10 mouse cellular contexts compared by ENCODE assay signal in the genomic region with DNA sequence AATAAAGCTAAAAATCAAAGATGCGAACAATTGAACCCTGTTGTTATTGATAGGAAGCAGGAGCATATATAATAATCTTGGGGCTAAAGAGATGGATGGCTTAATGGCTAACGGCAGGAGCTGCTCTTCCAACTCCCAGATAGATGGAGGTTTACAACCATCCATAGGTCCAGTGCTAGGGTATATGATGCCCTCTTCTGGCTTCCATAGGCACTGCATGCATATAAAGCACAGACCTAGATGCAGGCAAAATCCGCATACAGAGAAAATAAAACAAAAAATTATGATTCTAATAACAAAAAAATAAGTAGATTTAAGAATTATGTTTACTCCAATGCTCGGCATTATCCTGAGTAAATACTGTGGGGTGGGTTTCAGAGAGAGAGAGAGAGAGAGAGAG. TPM values are rescaled to one million over a fixed set of nuclear protein-coding genes. Genes with fewer than 3 reads are reported as not detected.
DNase-seq lines count a peak whose midpoint lies in the region; ATAC-seq and TF ChIP-seq lines count a peak whose summit lies in the region.
"Had no signal": no experiment of that assay in that cellular context is flagged by ENCODE, and none has a peak within 500 bp of the region (broad histone marks: within the 10 kb centered on the region; RNA-seq: fewer than 3 reads in every experiment).

No protein-coding gene starts in this region.

- H3K4me2 ChIP-seq in forebrain, embryonic 12.5 days = no peak overlapping the region
- no peak overlapping the region for H3K4me2 ChIP-seq in limb, embryonic 11.5 days (ENCODE audit: low read depth, severe bottlenecking)
- no peak overlapping the region for H3K4me2 ChIP-seq in intestine, embryonic 16.5 days (ENCODE audit: low read depth, low read length)
- H3K4me2 ChIP-seq: heart, embryonic 13.5 days; stomach, embryonic 15.5 days had no signal

- in situ Hi-C loops in Patski (cut with MboI; ENCODE audit: low pct_unique_long_range_greater_than_20kb) = loop anchor here (5.0 kb wide), 1 partner anchor 164 kb away; no protein-coding TSS in a partner anchor

- no peak overlapping the region for H3K4me3 ChIP-seq in forebrain, embryonic 12.5 days (replicated peaks)
- no peak overlapping the region for H3K4me3 ChIP-seq in forebrain, embryonic 10.5 days
- H3K4me3 ChIP-seq in limb, embryonic 11.5 days (ENCODE audit: low read depth, low read length) = no peak overlapping the region
- no peak overlapping the region for H3K4me3 ChIP-seq in limb, embryonic 10.5 days
- no peak overlapping the region for H3K4me3 ChIP-seq in intestine, embryonic 16.5 days (ENCODE audit: low read length)
- H3K4me3 ChIP-seq: heart, embryonic 13.5 days; stomach, embryonic 15.5 days had no signal

- WGBS in forebrain, embryonic 12.5 days = 90% methylated on average over 4 of the region's 4 CpGs
- WGBS in forebrain, embryonic 10.5 days = 85% methylated on average over 4 of the region's 4 CpGs
- 87% methylated on average over 4 of the region's 4 CpGs for WGBS in limb, embryonic 11.5 days
- 82% methylated on average over 4 of the region's 4 CpGs for WGBS in limb, embryonic 10.5 days
- WGBS in intestine, embryonic 16.5 days = 83% methylated on average over 4 of the region's 4 CpGs

- CTCF ChIA-PET in Patski (lab: Charles Lee) = interaction anchor here (0.7 to 1.9 kb wide), 13 partner anchors 8 to 286 kb away, joined by 3 to 11 read pairs (median 4); partner anchors contain the start of gene Acad9

- H3K9me3 ChIP-seq in forebrain, embryonic 12.5 days = no peaks in the 10 kb centered on the region
- H3K9me3 ChIP-seq in forebrain, embryonic 10.5 days = no peaks in the 10 kb centered on the region
- H3K9me3 ChIP-seq in limb, embryonic 11.5 days (ENCODE audit: control insufficient read depth, low read length) = no peaks in the 10 kb centered on the region
- H3K9me3 ChIP-seq in limb, embryonic 10.5 days (replicated peaks) = no peaks in the 10 kb centered on the region
- no peaks in the 10 kb centered on the region for H3K9me3 ChIP-seq in intestine, embryonic 16.5 days (ENCODE audit: control insufficient read depth, low read length)
- H3K9me3 ChIP-seq: heart, embryonic 13.5 days; stomach, embryonic 15.5 days had no signal

- no peaks in the 10 kb centered on the region for H3K4me1 ChIP-seq in forebrain, embryonic 12.5 days
- no peaks in the 10 kb centered on the region for H3K4me1 ChIP-seq in forebrain, embryonic 10.5 days
- no peaks in the 10 kb centered on the region for H3K4me1 ChIP-seq in limb, embryonic 11.5 days (ENCODE audit: control insufficient read depth, insufficient read depth, low read length)
- no peaks in the 10 kb centered on the region for H3K4me1 ChIP-seq in limb, embryonic 10.5 days
- H3K4me1 ChIP-seq in intestine, embryonic 16.5 days (ENCODE audit: control insufficient read depth, insufficient read depth, low read length) = no peaks in the 10 kb centered on the region
- H3K4me1 ChIP-seq: stomach, embryonic 15.5 days had no signal

- H3K27me3 ChIP-seq in forebrain, embryonic 12.5 days = no peaks in the 10 kb centered on the region
- H3K27me3 ChIP-seq in forebrain, embryonic 10.5 days (ENCODE audit: poor library complexity, severe bottlenecking) = no peaks in the 10 kb centered on the region
- no peaks in the 10 kb centered on the region for H3K27me3 ChIP-seq in limb, embryonic 11.5 days (ENCODE audit: control insufficient read depth, insufficient read depth, low read length)
- H3K27me3 ChIP-seq in limb, embryonic 10.5 days (ENCODE audit: low read depth, poor library complexity, severe bottlenecking) = no peaks in the 10 kb centered on the region
- H3K27me3 ChIP-seq in Patski = no peaks in the 10 kb centered on the region
- H3K27me3 ChIP-seq in intestine, embryonic 16.5 days (replicated peaks; ENCODE audit: control insufficient read depth, insufficient read depth, low read length) = no peaks in the 10 kb centered on the region
- H3K27me3 ChIP-seq: heart, embryonic 13.5 days; stomach, embryonic 15.5 days had no signal

- H3K36me3 ChIP-seq in forebrain, embryonic 12.5 days (replicated peaks) = peaks cover 59% of the 10 kb centered on the region
- H3K36me3 ChIP-seq in forebrain, embryonic 10.5 days (replicated peaks) = peaks cover 73% of the 10 kb centered on the region
- no peaks in the 10 kb centered on the region; the same call in 1 of the 2 replicates for H3K36me3 ChIP-seq in limb, embryonic 11.5 days (ENCODE audit: control insufficient read depth, insufficient read depth, low read length)
- H3K36me3 ChIP-seq in limb, embryonic 10.5 days = peaks cover 67% of the 10 kb centered on the region
- H3K36me3 ChIP-seq in intestine, embryonic 16.5 days (ENCODE audit: control insufficient read depth, insufficient read depth, low read length) = peaks cover 6% of the 10 kb centered on the region; the same call in 1 of the 2 replicates

- 0 out of 2 replicates have a peak, but pooled peaks have one; percentile 39 for ATAC-seq in forebrain, embryonic 12.5 days (ENCODE audit: low FRiP score)
- ATAC-seq in limb, embryonic 11.5 days (ENCODE audit: insufficient number of reproducible peaks, low FRiP score, low TSS enrichment, low read depth) = no peak
- no peak for ATAC-seq in Patski
- peak; percentile 76 for ATAC-seq in erythroblast, adult 5-6 weeks (replicated peaks; ENCODE audit: low FRiP score, poor library complexity, severe bottlenecking)
- ATAC-seq in neutrophil, adult 5-6 weeks (ENCODE audit: extremely low read depth, insufficient number of reproducible peaks, low FRiP score, poor library complexity, severe bottlenecking) = peak; percentile 37; the same call in 1 of the 2 replicates
- no peak for ATAC-seq in intestine, embryonic 16.5 days

- peak; percentile 72 for TF ChIP-seq CTCF in Patski (IDR thresholded peaks at IDR 0.05)

- no peak for DNase-seq in forebrain, embryonic 10.5 days (ENCODE audit: extremely low spot score, low spot score)
- peak; percentile 32 for DNase-seq in limb, embryonic 11.5 days (ENCODE audit: low spot score)
- DNase-seq in limb, embryonic 10.5 days (ENCODE audit: low spot score) = no peak
- no peak for DNase-seq in Patski (ENCODE audit: low read depth, low spot score)

- POLR2A ChIA-PET in Patski (lab: Charles Lee) = no interaction called here

- no peak overlapping the region for H3K9ac ChIP-seq in forebrain, embryonic 12.5 days
- no peak overlapping the region for H3K9ac ChIP-seq in limb, embryonic 11.5 days (ENCODE audit: low read length)
- H3K9ac ChIP-seq in intestine, embryonic 16.5 days (ENCODE audit: low read depth, low read length) = no peak overlapping the region
- H3K9ac ChIP-seq: heart, embryonic 13.5 days; stomach, embryonic 15.5 days had no signal

- H3K27ac ChIP-seq in forebrain, embryonic 12.5 days = no peak overlapping the region
- no peak overlapping the region for H3K27ac ChIP-seq in forebrain, embryonic 10.5 days
- no peak overlapping the region for H3K27ac ChIP-seq in limb, embryonic 11.5 days (replicated peaks; ENCODE audit: low read depth, low read length)
- no peak overlapping the region for H3K27ac ChIP-seq in limb, embryonic 10.5 days
- no peak overlapping the region for H3K27ac ChIP-seq in intestine, embryonic 16.5 days (ENCODE audit: low read length)
- H3K27ac ChIP-seq: heart, embryonic 13.5 days; stomach, embryonic 15.5 days had no signal

RNA-seq across cellular contexts. Expression of gene Mccc1, which starts 27.5 kb away (rescaled TPM):
- polyA plus RNA-seq in forebrain, embryonic 12.5 days (2016; fragmentation: Nextera tagmentation; extraction: Ambion mirVana) = 30.1 and 32.7 TPM in 2 replicates
- polyA plus RNA-seq in forebrain, embryonic 10.5 days (2016; fragmentation: Nextera tagmentation; extraction: Ambion mirVana) = 37.9 and 38.6 TPM in 2 replicates
- polyA plus RNA-seq in limb, embryonic 11.5 days (2014; fragmentation: Nextera tagmentation; extraction: Ambion mirVana) = 35.8 and 36.3 TPM in 2 replicates
- 40.7 and 42.4 TPM in 2 replicates for polyA plus RNA-seq in limb, embryonic 10.5 days (2016; fragmentation: Nextera tagmentation; extraction: Ambion mirVana)
- polyA plus RNA-seq in Patski (2021) = 68.5 TPM
- 2.1 and 11.3 TPM in 2 replicates for total RNA-seq in erythroblast, adult 5-6 weeks (2015; ENCODE audit: low replicate concordance)
- 2.1 and 7.3 TPM in 2 replicates for total RNA-seq in erythroblast, adult 5-6 weeks (2017; ENCODE audit: low replicate concordance)
- 18.6 and 23.6 TPM in 2 replicates for total RNA-seq in neutrophil, adult 5-6 weeks (2017)
- 42.5 and 45.2 TPM in 2 replicates for polyA plus RNA-seq in intestine, embryonic 16.5 days (2015; fragmentation: Nextera tagmentation; extraction: Ambion mirVana)

RNA-seq across cellular contexts. Expression of gene Dcun1d1, which starts 35.7 kb away (rescaled TPM):
- polyA plus RNA-seq in forebrain, embryonic 12.5 days (2016; fragmentation: Nextera tagmentation; extraction: Ambion mirVana) = 103 and 109 TPM in 2 replicates
- polyA plus RNA-seq in forebrain, embryonic 10.5 days (2016; fragmentation: Nextera tagmentation; extraction: Ambion mirVana) = 111 and 117 TPM in 2 replicates
- polyA plus RNA-seq in limb, embryonic 11.5 days (2014; fragmentation: Nextera tagmentation; extraction: Ambion mirVana) = 100 and 102 TPM in 2 replicates
- polyA plus RNA-seq in limb, embryonic 10.5 days (2016; fragmentation: Nextera tagmentation; extraction: Ambion mirVana) = 97.4 and 109 TPM in 2 replicates
- polyA plus RNA-seq in Patski (2021) = 72.5 TPM
- total RNA-seq in erythroblast, adult 5-6 weeks (2015; ENCODE audit: low replicate concordance) = 237 and 278 TPM in 2 replicates
- 289 and 306 TPM in 2 replicates for total RNA-seq in erythroblast, adult 5-6 weeks (2017; ENCODE audit: low replicate concordance)
- 137 and 142 TPM in 2 replicates for total RNA-seq in neutrophil, adult 5-6 weeks (2017)
- 89.9 and 91.3 TPM in 2 replicates for polyA plus RNA-seq in intestine, embryonic 16.5 days (2015; fragmentation: Nextera tagmentation; extraction: Ambion mirVana)

Comparison
In these comparisons a context has a peak if more than half of its experiments do, and no peak if none do; other contexts are left out.
1. ATAC-seq: peak in forebrain, embryonic 12.5 days (single experiment), erythroblast, adult 5-6 weeks (single experiment) and neutrophil, adult 5-6 weeks (single experiment); none in limb, embryonic 11.5 days (single experiment), Patski (single experiment) and intestine, embryonic 16.5 days (single experiment).